Mouse (Mus musculus) limb, embryonic 10.5 days (tissue): ENCODE data around the gene Fam89a. TPM values are rescaled to one million over a fixed set of nuclear protein-coding genes. Genes with fewer than 3 reads are reported as not detected.

ENCODE experiments used
- DNase-seq: peaks from one replicate; pipeline ENCODE4 v3.0.0-alpha.2; 2017; ENCODE audit warnings: low spot score
- H3K27ac ChIP-seq: fragments of 300-500 bp; sonication (generic); 2 replicates; pipeline ENCODE4 v1.5.1; 2016; ENCODE audit warnings: mild to moderate bottlenecking
- H3K27me3 ChIP-seq: fragments of 300-500 bp; sonication (generic); 2 replicates; pipeline ENCODE4 v1.6.1; 2016; ENCODE audit warnings: low read depth, mild to moderate bottlenecking; ENCODE audit not compliant: poor library complexity, severe bottlenecking
- H3K36me3 ChIP-seq: fragments of 300-500 bp; sonication (generic); 2 replicates; pipeline ENCODE4 v1.6.1; 2016; ENCODE audit warnings: mild to moderate bottlenecking, moderate library complexity
- H3K4me1 ChIP-seq: fragments of 300-500 bp; sonication (generic); 2 replicates; pipeline ENCODE4 v1.6.1; 2016
- H3K4me3 ChIP-seq: fragments of 300-500 bp; sonication (generic); 2 replicates; pipeline ENCODE4 v1.5.1; 2016; ENCODE audit warnings: mild to moderate bottlenecking, moderate library complexity
- H3K9me3 ChIP-seq: fragments of 300-500 bp; sonication (generic); replicated peaks from 2 replicates; pipeline ENCODE4 v1.6.1; 2016; ENCODE audit warnings: mild to moderate bottlenecking
- WGBS: fragments of 180-500 bp; shearing (Covaris S2); methylation state at CpG from one replicate; pipeline ENCODE4 v1.1.7; 2016; 5-methylcytosine and 5-hydroxymethylcytosine counted together
- polyA plus RNA-seq: library from polyadenylated mRNA; unstranded; fragments of >200 nt; fragmentation: Nextera tagmentation; extraction: Ambion mirVana; gene quantifications from 2 replicates; pipeline ENCODE4 v1.2.1, GENCODE M21; 2016

Gene Fam89a
- polyA plus RNA-seq, 1 experiment from 2014 or later = 5.1 TPM

- Histone ChIP-seq H3K27ac (no peak overlapping the region), H3K9me3 (no peaks in the 10 kb centered on the region), H3K27me3 (no peaks in the 10 kb centered on the region), H3K4me1 (no peaks in the 10 kb centered on the region), H3K4me3 (no peak overlapping the region), H3K36me3 (peaks cover 81% of the 10 kb centered on the region)
- 88% methylated on average over 3 of the region's 3 CpGs for WGBS
- DNase-seq = no peak
Measured at GRCm38 (mm10) chr8:124702183-124702582, 49.4 kb downstream of the Fam89a start.

GRCm38 (mm10) chr8:124701023-124701422, 50.6 kb downstream of the Fam89a start:
- H3K4me1 ChIP-seq = no peaks in the 10 kb centered on the region
- no peak overlapping the region for H3K27ac ChIP-seq
- no peak overlapping the region for H3K4me3 ChIP-seq
- no peaks in the 10 kb centered on the region for H3K27me3 ChIP-seq
- DNase-seq = no peak
- peaks cover 77% of the 10 kb centered on the region for H3K36me3 ChIP-seq
- no peaks in the 10 kb centered on the region for H3K9me3 ChIP-seq
- WGBS = 88% methylated on average over 9 of the region's 9 CpGs

GRCm38 (mm10) chr8:124700271-124700670, 51.4 kb downstream of the Fam89a start:
- Histone ChIP-seq H3K4me3 (no peak overlapping the region), H3K27ac (no peak overlapping the region), H3K36me3 (peaks cover 76% of the 10 kb centered on the region), H3K4me1 (no peaks in the 10 kb centered on the region), H3K9me3 (no peaks in the 10 kb centered on the region), H3K27me3 (no peaks in the 10 kb centered on the region)
- DNase-seq = no peak
- 91% methylated on average over 5 of the region's 5 CpGs for WGBS

- WGBS = 94% methylated on average over 22 of the region's 22 CpGs
- H3K4me1 ChIP-seq = no peaks in the 10 kb centered on the region
- H3K4me3 ChIP-seq = no peak overlapping the region
- H3K27ac ChIP-seq = no peak overlapping the region
- H3K27me3 ChIP-seq = no peaks in the 10 kb centered on the region
- H3K36me3 ChIP-seq = peaks cover 78% of the 10 kb centered on the region
- DNase-seq = no peak
- H3K9me3 ChIP-seq = no peaks in the 10 kb centered on the region
Measured at GRCm38 (mm10) chr8:124695424-124696100, 56.1 kb downstream of the Fam89a start.

GRCm38 (mm10) chr8:124691706-124692105, 59.9 kb downstream of the Fam89a start:
- no peaks in the 10 kb centered on the region for H3K4me1 ChIP-seq
- no peak for DNase-seq
- H3K27me3 ChIP-seq = no peaks in the 10 kb centered on the region
- 93% methylated on average over 4 of the region's 4 CpGs for WGBS
- H3K4me3 ChIP-seq = no peak overlapping the region
- peaks cover 68% of the 10 kb centered on the region for H3K36me3 ChIP-seq
- H3K9me3 ChIP-seq = no peaks in the 10 kb centered on the region
- no peak overlapping the region for H3K27ac ChIP-seq

Other genes starting within 250 kb of the Fam89a start
- gene Cog2, start 231.1 kb downstream of the Fam89a start, polyA plus RNA-seq = 37.9 and 43.5 TPM in 2 replicates
- not detected in 2 replicates for gene Agt, start 182.1 kb downstream of the Fam89a start, polyA plus RNA-seq
- gene Capn9, start 175.7 kb downstream of the Fam89a start, polyA plus RNA-seq = not detected in 2 replicates
- 22.7 and 23.5 TPM in 2 replicates for gene 2310022B05Rik, start 88.5 kb downstream of the Fam89a start, polyA plus RNA-seq
- gene Ttc13, start 29.8 kb downstream of the Fam89a start, polyA plus RNA-seq = 45.5 and 51.9 TPM in 2 replicates
- gene Arv1, start 29.7 kb downstream of the Fam89a start, polyA plus RNA-seq = 33.6 and 33.8 TPM in 2 replicates
- gene Trim67, start 41.3 kb upstream of the Fam89a start, polyA plus RNA-seq = not detected in 2 replicates
- 133 and 142 TPM in 2 replicates for gene Gnpat, start 111.2 kb upstream of the Fam89a start, polyA plus RNA-seq
- gene 2810004N23Rik, start 111.3 kb upstream of the Fam89a start, polyA plus RNA-seq = 71.0 and 82.9 TPM in 2 replicates
- gene Exoc8, start 145.9 kb upstream of the Fam89a start, polyA plus RNA-seq = 8.7 and 9.2 TPM in 2 replicates
- gene Sprtn, start 146.1 kb upstream of the Fam89a start, polyA plus RNA-seq = 9.3 and 10.4 TPM in 2 replicates
- 9.9 and 10.1 TPM in 2 replicates for gene Egln1, start 197.5 kb upstream of the Fam89a start, polyA plus RNA-seq